Mouse (Mus musculus) forebrain, embryonic 16.5 days (tissue): ENCODE measurements around the gene C1qtnf5. TPM values are rescaled to one million over a fixed set of nuclear protein-coding genes. Genes with fewer than 3 reads are reported as not detected.

Source experiments
- ATAC-seq: fragments of 200-750 bp; cut with Nextera tagmentation; 2 replicates; pipeline ENCODE4 v1.8.0; 2017; ENCODE audit warnings: mild to moderate bottlenecking, moderate library complexity
- H3K27ac ChIP-seq: fragments of 300-500 bp; sonication (generic); 2 replicates; pipeline ENCODE4 v1.5.1; 2014; ENCODE audit warnings: low read length, control low read depth
- H3K27me3 ChIP-seq: fragments of 300-500 bp; sonication (generic); replicated peaks from 2 replicates; pipeline ENCODE4 v1.6.1; 2014; ENCODE audit warnings: low read length; ENCODE audit not compliant: control insufficient read depth, insufficient read depth
- H3K36me3 ChIP-seq: fragments of 300-500 bp; sonication (generic); 2 replicates; pipeline ENCODE4 v1.6.1; 2014; ENCODE audit not compliant: control insufficient read depth, insufficient read depth
- H3K4me1 ChIP-seq: fragments of 300-500 bp; sonication (generic); replicated peaks from 2 replicates; pipeline ENCODE4 v1.6.1; 2014; ENCODE audit warnings: low read length; ENCODE audit not compliant: control insufficient read depth, insufficient read depth
- H3K4me2 ChIP-seq: fragments of 300-500 bp; sonication (generic); 2 replicates; pipeline ENCODE4 v1.6.1; 2014; ENCODE audit warnings: mild to moderate bottlenecking, low read length, control low read depth
- H3K4me3 ChIP-seq: fragments of 300-500 bp; sonication (generic); replicated peaks from 2 replicates; pipeline ENCODE4 v1.5.1; 2014; ENCODE audit warnings: mild to moderate bottlenecking, low read length, control low read depth
- H3K9ac ChIP-seq: fragments of 300-500 bp; sonication (generic); replicated peaks from 2 replicates; pipeline ENCODE4 v1.6.1; 2014; ENCODE audit warnings: low read depth, low read length, control low read depth
- H3K9me3 ChIP-seq: fragments of 300-500 bp; sonication (generic); 2 replicates; pipeline ENCODE4 v1.6.1; 2016; ENCODE audit warnings: low read length; ENCODE audit not compliant: control insufficient read depth
- WGBS: fragments of 180-500 bp; shearing (Covaris S2); extraction: QIAGEN DNeasy Blood & Tissue Kit; methylation state at CpG from one replicate; pipeline ENCODE4 v1.1.7; 2014; 5-methylcytosine and 5-hydroxymethylcytosine counted together
- polyA plus RNA-seq: library from polyadenylated mRNA; unstranded; fragments of >200 nt; fragmentation: Nextera tagmentation; extraction: Ambion mirVana; gene quantifications from 2 replicates; pipeline ENCODE4 v1.2.1, GENCODE M21; 2015

C1qtnf5 gene
- polyA plus RNA-seq, 1 experiment from 2014 or later = 2.7 TPM

- ATAC-seq = no peak
- Histone ChIP-seq H3K27me3 (no peaks in the 10 kb centered on the region), H3K36me3 (no peaks in the 10 kb centered on the region), H3K4me1 (peaks cover 12% of the 10 kb centered on the region), H3K4me2 (no peak overlapping the region), H3K9me3 (no peaks in the 10 kb centered on the region), H3K27ac (no peak overlapping the region), H3K9ac (no peak overlapping the region), H3K4me3 (no peak overlapping the region)
- 94% methylated on average over 9 of the region's 9 CpGs for WGBS
Measured at GRCm38 (mm10) chr9:44095781-44096180, 11.3 kb upstream of the C1qtnf5 start.

- Histone ChIP-seq H3K4me3 (no peak overlapping the region), H3K27me3 (no peaks in the 10 kb centered on the region), H3K9me3 (no peaks in the 10 kb centered on the region), H3K4me2 (no peak overlapping the region), H3K27ac (peak overlapping the region; percentile 58), H3K9ac (no peak overlapping the region), H3K36me3 (no peaks in the 10 kb centered on the region), H3K4me1 (peaks cover 12% of the 10 kb centered on the region)
- peak; percentile 80 for ATAC-seq
- 11% methylated on average over 9 of the region's 9 CpGs for WGBS
Measured at GRCm38 (mm10) chr9:44096536-44096935, 10.5 kb upstream of the C1qtnf5 start.

- Histone ChIP-seq H3K27ac (no peak within 1 kb of the TSS), H3K4me1 (peaks cover 8% of the 10 kb centered on the region), H3K4me3 (no peak within 1 kb of the TSS), H3K36me3 (no peaks in the 10 kb centered on the region), H3K9me3 (no peaks in the 10 kb centered on the region), H3K9ac (no peak within 1 kb of the TSS), H3K4me2 (no peak within 1 kb of the TSS), H3K27me3 (no peaks in the 10 kb centered on the region)
- 59% methylated on average over 9 of the region's 9 CpGs for WGBS
- ATAC-seq = no peak
Measured at GRCm38 (mm10) chr9:44101490-44101889, 5.6 kb upstream of the C1qtnf5 start, which contains the start of gene Mfrp. Gene Mfrp, plus strand, starts transcription at chr9:44101729.

GRCm38 (mm10) chr9:44104881-44105280 is 2.2 kb upstream of the C1qtnf5 start:
- no peaks in the 10 kb centered on the region for H3K27me3 ChIP-seq
- peaks cover 37% of the 10 kb centered on the region for H3K4me1 ChIP-seq
- H3K4me3 ChIP-seq = no peak overlapping the region
- H3K36me3 ChIP-seq = no peaks in the 10 kb centered on the region
- H3K9ac ChIP-seq = no peak overlapping the region
- no peak for ATAC-seq
- no peak overlapping the region for H3K27ac ChIP-seq
- 93% methylated on average over 7 of the region's 7 CpGs for WGBS
- no peaks in the 10 kb centered on the region for H3K9me3 ChIP-seq
- no peak overlapping the region for H3K4me2 ChIP-seq

- Histone ChIP-seq H3K27ac (no peak overlapping the region), H3K27me3 (no peaks in the 10 kb centered on the region), H3K9me3 (no peaks in the 10 kb centered on the region), H3K4me3 (no peak overlapping the region), H3K4me1 (peaks cover 45% of the 10 kb centered on the region), H3K36me3 (no peaks in the 10 kb centered on the region), H3K4me2 (no peak overlapping the region), H3K9ac (no peak overlapping the region)
- ATAC-seq = no peak
- WGBS = 93% methylated on average over 10 of the region's 10 CpGs
Measured at GRCm38 (mm10) chr9:44105781-44106180, 1.3 kb upstream of the C1qtnf5 start.

- no peak for ATAC-seq
- WGBS = 90% methylated on average over 7 of the region's 7 CpGs
- Histone ChIP-seq H3K4me3 (no peak overlapping the region), H3K4me2 (no peak overlapping the region), H3K4me1 (peaks cover 45% of the 10 kb centered on the region), H3K36me3 (no peaks in the 10 kb centered on the region), H3K9me3 (no peaks in the 10 kb centered on the region), H3K27me3 (no peaks in the 10 kb centered on the region), H3K9ac (no peak overlapping the region), H3K27ac (no peak overlapping the region)
Measured at GRCm38 (mm10) chr9:44106182-44106581, 863 bp upstream of the C1qtnf5 start.

- Histone ChIP-seq H3K4me2 (peak overlapping the region; percentile 35; the same call in 1 of the 2 replicates), H3K9me3 (no peaks in the 10 kb centered on the region), H3K27me3 (no peaks in the 10 kb centered on the region), H3K27ac (peak overlapping the region; percentile 71; the same call in 1 of the 2 replicates), H3K4me1 (peaks cover 45% of the 10 kb centered on the region), H3K36me3 (no peaks in the 10 kb centered on the region), H3K4me3 (no peak overlapping the region), H3K9ac (no peak overlapping the region; the same call in 1 of the 2 replicates)
- no peak for ATAC-seq
- WGBS = 72% methylated on average over 4 of the region's 4 CpGs
Measured at GRCm38 (mm10) chr9:44106596-44106995, 449 bp upstream of the C1qtnf5 start.

- ATAC-seq = peak; percentile 18; the same call in 1 of the 2 replicates
- H3K9ac ChIP-seq = peak overlapping the region; percentile 33
- H3K4me2 ChIP-seq = peak overlapping the region; percentile 35
- no peaks in the 10 kb centered on the region for H3K9me3 ChIP-seq
- no peaks in the 10 kb centered on the region for H3K27me3 ChIP-seq
- 30% methylated on average over 25 of the region's 25 CpGs for WGBS
- H3K4me3 ChIP-seq = peak overlapping the region; percentile 5; the same call in 1 of the 2 replicates
- H3K36me3 ChIP-seq = no peaks in the 10 kb centered on the region
- H3K27ac ChIP-seq = peak overlapping the region; percentile 71
- H3K4me1 ChIP-seq = peaks cover 47% of the 10 kb centered on the region
Measured at GRCm38 (mm10) chr9:44107557-44108179, 623 bp downstream of the C1qtnf5 start.

GRCm38 (mm10) chr9:44108269-44109055 is 1.4 kb downstream of the C1qtnf5 start:
- Histone ChIP-seq H3K4me3 (no peak overlapping the region), H3K27me3 (no peaks in the 10 kb centered on the region), H3K27ac (no peak overlapping the region), H3K9me3 (no peaks in the 10 kb centered on the region), H3K4me2 (peak overlapping the region; percentile 35), H3K4me1 (peaks cover 47% of the 10 kb centered on the region), H3K36me3 (no peaks in the 10 kb centered on the region), H3K9ac (0 out of 2 replicates have a peak overlapping the region, but pooled peaks have one; percentile 30)
- ATAC-seq = no peak
- 76% methylated on average over 31 of the region's 31 CpGs for WGBS
